Mouse (Mus musculus): ENCODE measurements at regions not wholly inside any gene's neighbourhood (a gene's known extent, or its start where the extent isn't known, plus 50 kb on each side); places are given as distances from the start of the nearest gene placed in this dataset.

GRCm38 (mm10) chr15:65419736-65420135 lies 405.0 kb upstream of the Gm21961 start:
- DNase-seq (ENCODE audit: low spot score) (no peak), ATAC-seq (replicated peaks; ENCODE audit: low FRiP score) (no peak)
- H3K4me1 ChIP-seq (replicated peaks; ENCODE audit: control insufficient read depth, insufficient read depth, low read length): no peaks in the 10 kb centered on the region
- H3K4me2 ChIP-seq (ENCODE audit: low read depth, low read length, severe bottlenecking): no peak overlapping the region
- no peaks in the 10 kb centered on the region for H3K27me3 ChIP-seq (ENCODE audit: control insufficient read depth, insufficient read depth, low read length)
- 94% methylated on average over 3 of the region's 3 CpGs for WGBS
- no peak overlapping the region for H3K9ac ChIP-seq (ENCODE audit: low read length)
- no peaks in the 10 kb centered on the region for H3K36me3 ChIP-seq (ENCODE audit: control insufficient read depth, insufficient read depth, low read length)
- H3K4me3 ChIP-seq (ENCODE audit: low read depth, low read length): no peak overlapping the region
- H3K27ac ChIP-seq (ENCODE audit: low read depth, low read length): no peak overlapping the region
- H3K9me3 ChIP-seq (ENCODE audit: control insufficient read depth, low read length): no peaks in the 10 kb centered on the region
